19 mouse cellular contexts compared by ENCODE assay signal in genomic region chr15:79810997-79811396, GRCm38 (mm10). TPM values are rescaled to one million over a fixed set of nuclear protein-coding genes. Genes with fewer than 3 reads are reported as not detected.
"Had no signal": no experiment of that assay in that cellular context is flagged by ENCODE, and none has a peak within 500 bp of the region (broad histone marks: within the 10 kb centered on the region; RNA-seq: fewer than 3 reads in every experiment).

No protein-coding gene starts in this region.

- H3K27ac ChIP-seq: limb, embryonic 12.5 days; limb, embryonic 15.5 days; liver, embryonic 14.5 days; lung, embryonic 15.5 days; midbrain, embryonic 10.5 days; midbrain, embryonic 13.5 days; neural tube, embryonic 13.5 days had no signal

- DNase-seq: kidney, postnatal 10 days; kidney, postnatal 4 days; left cerebral cortex, postnatal 4 days; liver, postnatal 0 days; lung, postnatal 10 days; lung, postnatal 36 days; thymus, adult 18-20 months; thymus, postnatal 4 days had no signal

- H3K9ac ChIP-seq: limb, embryonic 12.5 days; limb, embryonic 15.5 days; liver, embryonic 14.5 days; liver, postnatal 0 days; lung, embryonic 15.5 days; midbrain, embryonic 13.5 days; neural tube, embryonic 13.5 days had no signal

- H3K4me2 ChIP-seq: limb, embryonic 12.5 days; limb, embryonic 15.5 days; liver, embryonic 11.5 days; lung, embryonic 15.5 days; midbrain, embryonic 13.5 days; neural tube, embryonic 13.5 days had no signal

- H3K4me3 ChIP-seq: limb, embryonic 12.5 days; limb, embryonic 15.5 days; lung, embryonic 15.5 days; midbrain, embryonic 10.5 days; midbrain, embryonic 13.5 days; myocyte; neural tube, embryonic 13.5 days had no signal

- ATAC-seq: liver, postnatal 0 days; midbrain, embryonic 13.5 days; midbrain, embryonic 16.5 days had no signal

- H3K36me3 ChIP-seq: limb, embryonic 12.5 days; limb, embryonic 15.5 days; lung, embryonic 15.5 days; midbrain, embryonic 10.5 days; midbrain, embryonic 13.5 days; neural tube, embryonic 13.5 days had no signal

- H3K4me1 ChIP-seq: limb, embryonic 12.5 days; limb, embryonic 15.5 days; lung, embryonic 15.5 days; neural tube, embryonic 13.5 days had no signal

- H3K9me3 ChIP-seq: limb, embryonic 12.5 days; limb, embryonic 15.5 days; lung, embryonic 15.5 days; midbrain, embryonic 10.5 days; midbrain, embryonic 13.5 days; neural tube, embryonic 13.5 days had no signal

RNA-seq across cellular contexts. Expression of gene Npcd, which starts 23.0 kb away (rescaled TPM):
- polyA plus RNA-seq: limb, embryonic 12.5 days; limb, embryonic 15.5 days; liver, embryonic 11.5 days; liver, postnatal 0 days; midbrain, embryonic 10.5 days; neural tube, embryonic 13.5 days; testis, adult 2 months had no signal
